Mouse (Mus musculus): ENCODE measurements around the gene Fam110c.
"Not testable (repeated sequence)": the region's sequence is repeated elsewhere in the genome, so short reads cannot be mapped to it uniquely, and the experiment has no call there.

Fam110c gene

DNA sequence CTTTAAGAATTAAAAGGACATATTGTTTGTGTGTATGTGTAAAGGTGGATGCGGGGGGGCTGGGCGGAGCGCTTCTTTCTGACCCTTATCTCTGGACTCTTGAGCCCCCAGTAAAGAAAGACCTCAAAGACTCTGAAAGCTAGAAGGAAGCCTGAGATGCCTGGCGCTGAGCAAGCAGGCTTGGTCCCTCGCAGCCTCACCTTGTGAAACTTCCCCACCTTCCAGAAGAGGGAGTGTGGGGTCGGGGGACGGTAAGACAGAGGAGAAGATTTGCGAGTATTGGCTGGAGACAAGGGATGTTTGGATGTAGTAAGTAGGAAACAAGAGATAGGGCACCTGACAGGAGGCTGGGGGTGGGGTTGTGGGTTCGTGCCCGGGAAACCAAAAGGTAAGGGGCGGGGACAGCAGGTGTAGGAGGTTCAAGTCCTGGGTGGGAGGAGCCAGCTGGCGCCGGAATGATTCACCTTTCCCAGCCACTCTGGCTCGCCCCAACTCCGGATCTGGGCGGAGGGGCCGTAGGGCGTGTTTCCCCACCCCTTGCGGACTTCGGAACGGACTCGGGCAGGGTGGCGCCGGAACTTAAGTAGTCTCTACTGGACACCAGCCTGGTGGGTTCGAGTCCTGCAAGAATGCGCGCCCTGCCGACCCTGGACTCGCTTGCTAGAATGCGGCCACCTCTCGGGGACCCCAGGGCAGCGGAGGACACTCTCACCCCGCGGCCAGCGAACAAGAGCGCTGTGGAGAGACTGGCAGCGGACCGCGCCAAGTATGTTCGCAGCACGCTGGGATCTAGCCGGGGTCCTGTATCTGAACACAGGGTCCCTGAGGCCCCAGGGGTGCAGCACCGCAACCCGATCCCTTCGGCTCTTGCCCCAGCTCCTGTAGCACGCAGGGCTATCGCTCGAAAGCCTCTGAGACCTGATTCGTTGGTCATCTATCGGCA, at the start of gene Fam110c:
Fam110c (plus strand) TSS at position 450 of the 943 bp plus-strand sequence.
- peak; percentile 94 to 97 for DNase-seq

DNA sequence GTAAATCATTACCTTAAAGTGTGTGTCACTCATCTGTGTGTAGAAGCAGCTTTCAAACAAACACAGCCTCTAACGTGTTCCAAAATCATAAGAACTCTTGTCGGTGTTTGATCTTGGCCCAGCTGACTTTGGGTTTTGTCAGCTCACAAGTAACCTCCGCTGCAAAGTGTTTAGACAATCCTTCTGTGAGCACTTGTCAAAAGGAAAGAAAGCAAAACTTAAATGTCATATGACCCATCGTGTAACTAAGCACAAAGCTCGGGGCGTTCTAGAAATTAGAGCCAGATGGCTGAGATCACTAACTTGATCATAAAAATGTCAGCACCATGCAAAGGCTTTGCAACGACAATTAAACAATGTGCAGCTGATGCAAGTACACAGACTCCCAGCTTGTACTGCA, 47.2 kb upstream of the Fam110c start:
- no peak for DNase-seq

DNA sequence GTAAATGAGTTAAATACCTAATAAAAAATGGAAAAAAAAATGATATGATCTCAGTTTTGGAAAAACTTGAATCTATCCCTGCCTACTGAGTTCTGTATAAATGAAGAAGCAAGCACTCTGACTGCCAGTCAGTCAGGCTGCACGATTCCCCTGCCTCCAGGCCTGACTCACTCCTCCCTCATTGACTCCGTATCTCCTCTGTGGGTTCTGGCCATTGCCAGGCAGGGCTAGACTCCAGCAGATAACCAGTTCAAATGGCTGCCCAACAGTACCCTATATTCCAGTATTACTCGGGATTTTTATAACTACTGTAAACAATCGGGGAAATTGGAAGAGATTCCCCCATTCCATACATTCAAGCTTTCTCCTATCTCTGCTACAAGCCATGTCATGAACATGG, 21.6 kb upstream of the Fam110c start:
- no peak for DNase-seq

DNA sequence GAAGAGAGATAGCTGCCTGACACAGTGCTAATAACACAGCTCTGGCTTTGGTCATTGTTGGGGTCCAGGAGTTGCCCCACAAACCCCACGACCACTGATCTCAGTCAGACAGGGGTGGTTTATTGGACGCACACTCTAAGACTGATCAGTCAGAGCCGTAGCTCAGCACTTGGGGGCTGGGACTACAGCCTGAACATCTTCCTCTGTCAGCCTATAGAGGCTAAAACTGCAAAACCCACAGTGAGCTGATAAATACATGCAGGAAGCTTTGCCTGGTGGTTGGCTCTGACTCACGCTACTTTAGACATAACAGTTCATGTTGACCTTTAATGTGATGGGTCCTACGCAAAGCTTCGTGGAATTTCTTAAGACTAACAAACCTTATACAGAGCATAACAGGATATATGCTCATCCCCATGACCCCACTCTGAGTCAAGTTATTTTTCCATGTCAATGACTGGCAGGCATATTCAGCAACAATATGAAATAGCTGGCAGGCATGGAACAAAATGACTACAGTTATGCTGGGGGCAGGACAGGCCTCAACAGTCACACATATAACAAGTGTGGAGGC, 17.3 kb upstream of the Fam110c start:
- no peak for DNase-seq

DNA sequence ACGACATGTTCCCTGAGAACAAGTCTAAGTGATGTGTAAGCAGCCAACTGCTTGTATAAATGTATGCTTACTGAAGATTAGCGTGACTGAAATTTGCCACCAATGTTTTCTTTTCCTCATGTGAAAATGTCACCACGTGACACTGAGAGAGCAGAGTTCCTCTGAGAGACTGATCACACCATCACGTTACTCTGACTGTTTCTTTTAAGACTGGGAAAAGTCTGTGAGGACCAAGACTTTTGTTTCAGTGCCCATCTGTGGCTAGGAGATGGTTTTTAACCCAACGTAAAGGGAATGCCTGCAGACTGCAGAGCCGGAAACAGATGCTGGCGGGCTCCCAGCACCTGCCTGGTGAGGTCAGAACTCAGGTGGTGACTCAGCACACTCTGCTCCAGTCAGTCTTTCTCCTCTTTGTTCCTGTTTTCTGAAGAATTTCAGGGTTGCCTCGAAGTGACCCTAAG, 14.2 kb upstream of the Fam110c start:
- peak; percentile 64 to 72 for DNase-seq

DNA sequence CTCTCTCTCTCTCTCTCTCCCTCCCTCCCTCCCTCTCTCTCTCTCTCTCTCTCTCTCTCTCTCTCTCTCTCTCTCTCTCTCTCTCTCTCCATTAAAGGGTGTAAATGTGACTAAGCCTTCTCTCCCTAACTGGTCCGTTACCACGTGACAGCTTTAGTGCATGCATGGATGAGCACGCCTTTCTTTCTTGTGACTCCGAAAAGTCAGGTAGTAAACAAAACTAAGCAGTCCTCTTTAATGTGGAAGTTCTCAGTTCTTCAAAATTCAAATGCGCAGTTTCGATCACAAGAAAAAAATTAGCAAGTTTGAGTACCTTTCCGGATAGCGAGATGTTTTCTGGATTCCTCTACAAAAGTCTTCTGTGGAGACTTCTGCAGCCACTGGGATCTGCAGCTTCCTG, 13.4 kb upstream of the Fam110c start:
- no peak for DNase-seq

DNA sequence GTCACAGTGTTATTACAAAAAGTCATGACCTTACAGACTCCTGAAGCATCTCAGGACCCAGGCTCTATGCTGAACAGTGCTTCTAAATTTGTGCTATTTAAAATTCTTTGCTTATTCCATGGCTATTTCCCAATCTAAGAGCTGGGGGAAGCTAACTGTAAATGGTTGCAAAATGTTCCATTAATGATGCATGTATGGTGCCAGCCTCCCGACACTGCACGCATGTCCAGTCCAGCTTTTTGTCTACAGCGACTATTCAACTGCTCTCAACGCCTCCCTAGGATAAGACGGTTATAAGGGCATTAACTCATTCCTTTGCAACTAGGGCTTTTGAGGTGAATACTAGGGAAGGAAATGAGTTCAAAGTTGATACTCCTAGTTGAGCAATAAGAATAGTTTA, 2.4 kb upstream of the Fam110c start:
- DNase-seq = no peak

DNA sequence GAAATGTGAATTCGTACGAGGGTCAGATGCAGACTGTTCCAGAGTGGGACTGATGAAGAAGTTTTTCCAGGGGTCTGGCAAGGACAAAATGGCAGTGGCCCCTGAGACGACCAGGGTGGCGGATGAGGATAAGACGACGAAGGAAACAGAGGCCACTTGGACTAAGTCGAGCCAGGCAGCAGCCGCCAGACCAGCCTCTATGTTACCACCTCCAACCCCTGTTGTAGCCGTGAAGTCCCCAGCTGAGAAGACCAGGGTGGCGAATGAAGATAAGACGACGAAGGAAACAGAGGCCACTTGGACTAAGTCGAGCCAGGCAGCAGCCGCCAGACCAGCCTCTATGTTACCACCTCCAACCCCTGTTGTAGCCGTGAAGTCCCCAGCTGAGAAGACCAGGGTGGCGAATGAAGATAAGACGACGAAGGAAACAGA, 710 bp downstream of the Fam110c start:
- not testable (repeated sequence) for DNase-seq

DNA sequence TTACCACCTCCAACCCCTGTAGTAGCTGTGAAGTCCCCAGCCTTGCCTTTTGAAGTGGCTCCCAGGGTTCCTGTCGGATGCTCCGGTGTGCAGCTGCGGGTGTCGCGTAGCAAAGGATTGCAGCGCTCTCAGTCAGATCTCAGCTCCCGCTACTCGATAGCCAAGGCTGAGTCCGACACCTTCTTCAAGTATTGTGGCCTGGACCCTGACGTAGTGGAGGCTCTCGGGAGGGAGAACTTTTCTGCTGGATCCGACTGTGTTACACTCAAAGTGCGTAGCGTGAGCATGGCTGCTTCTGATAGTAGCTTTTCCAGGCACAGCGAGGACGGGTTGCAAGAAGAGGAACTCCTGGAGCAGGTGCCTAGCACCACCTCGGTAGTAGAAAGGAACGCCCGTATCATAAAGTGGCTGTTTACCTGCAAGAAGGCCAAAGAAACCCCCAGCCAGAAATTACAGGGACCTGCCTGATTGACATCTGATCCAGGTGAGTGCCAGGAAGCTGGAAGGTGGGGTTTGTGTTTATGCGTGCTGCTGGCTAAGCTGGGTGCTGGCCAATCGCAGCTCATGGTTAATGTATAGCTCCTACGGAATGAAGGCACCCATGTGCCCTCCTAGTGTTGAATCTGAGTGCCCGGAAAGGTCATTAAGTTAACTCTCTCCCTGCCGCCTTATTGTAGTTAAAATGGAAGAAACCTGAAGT, 1.3 kb downstream of the Fam110c start:
- DNase-seq = peak; percentile 72 to 87

DNA sequence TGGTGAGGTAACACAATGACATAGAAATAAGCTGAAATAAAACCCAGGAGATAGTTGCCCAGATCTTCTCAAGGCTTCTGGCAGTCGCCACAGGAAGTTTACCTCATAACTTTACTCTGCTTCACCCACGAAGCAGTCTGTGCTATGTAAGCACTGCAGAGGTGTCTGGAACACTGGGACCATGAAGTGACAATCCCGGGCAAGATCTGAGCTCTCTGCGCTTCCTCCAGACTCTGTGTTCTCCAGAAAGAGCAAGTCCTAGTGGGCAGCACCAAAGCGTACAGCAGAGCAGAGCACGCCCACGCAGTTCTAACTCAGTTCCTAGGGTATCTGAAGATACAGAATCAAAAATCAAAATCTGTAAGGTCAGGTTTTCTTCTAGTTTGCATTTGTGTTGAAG, 3.4 kb downstream of the Fam110c start:
- DNase-seq = no peak

DNA sequence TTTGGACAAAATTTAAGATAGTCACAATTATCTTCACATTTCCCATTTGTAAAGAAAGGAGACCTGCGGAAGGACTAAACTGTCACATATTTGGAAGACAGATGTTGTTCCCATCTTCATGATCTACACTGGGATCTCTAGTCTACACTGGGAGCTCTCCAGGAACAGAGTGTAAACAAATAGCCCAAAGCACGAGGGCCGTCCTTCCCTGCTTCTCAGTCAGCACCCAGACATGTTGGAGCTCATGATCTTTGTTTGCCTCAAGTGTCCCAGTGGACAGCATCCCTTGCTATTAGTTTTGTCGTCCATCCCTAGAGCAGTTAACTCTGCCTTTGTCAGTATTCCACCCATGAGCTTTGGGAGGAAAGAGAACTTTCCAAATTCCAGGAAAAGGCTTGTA, 4.4 kb downstream of the Fam110c start:
- DNase-seq = no peak

DNA sequence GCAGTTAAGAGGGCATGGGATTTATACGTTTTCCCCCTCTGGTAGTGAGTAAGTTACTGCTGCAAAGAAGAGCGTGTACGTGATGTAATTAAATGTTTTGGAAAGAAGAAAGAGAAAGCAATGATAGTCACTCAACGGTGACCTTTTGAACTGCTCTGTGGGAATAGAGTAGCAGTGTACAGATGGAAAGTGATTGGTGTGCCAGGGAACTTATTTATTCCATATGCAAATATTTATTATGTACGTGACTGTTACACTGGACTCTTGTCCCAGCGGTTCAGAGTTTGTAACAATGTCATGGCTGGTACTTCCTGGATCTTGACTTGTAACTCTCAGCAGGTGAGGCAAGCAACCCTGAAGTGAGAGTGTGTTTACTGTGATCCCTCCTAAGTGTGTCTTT, 6.7 kb downstream of the Fam110c start:
- DNase-seq = no peak

DNA sequence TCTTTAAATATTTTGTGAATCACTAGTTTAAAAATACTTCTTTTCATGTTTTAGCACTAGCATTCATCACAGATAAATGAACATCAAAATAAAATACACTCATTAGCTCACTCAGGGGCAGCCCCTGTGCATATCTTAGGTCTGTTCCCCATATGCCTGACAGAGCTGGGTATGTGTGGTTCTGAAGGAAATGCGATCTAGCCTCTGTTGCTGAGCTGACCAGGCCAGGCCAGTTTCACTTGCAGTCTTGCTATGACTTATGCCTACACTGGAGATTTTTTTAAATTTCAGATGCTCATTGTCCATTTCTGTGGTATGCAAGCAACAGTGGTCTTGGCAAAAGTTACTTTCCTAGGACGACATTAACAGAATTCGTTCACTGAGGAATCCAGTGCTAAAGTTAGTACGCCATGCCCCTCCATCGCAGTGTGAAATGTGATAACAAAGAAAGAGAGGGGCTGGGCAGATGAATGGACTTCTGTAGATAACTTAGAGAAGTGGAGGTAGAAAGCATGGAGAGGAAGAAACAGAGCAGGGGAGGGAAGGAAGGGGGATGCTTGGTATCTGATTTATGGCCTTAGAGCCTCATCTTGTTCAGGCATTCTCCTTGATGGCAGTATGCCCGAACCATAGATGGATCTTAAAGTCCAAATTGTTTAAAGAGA, 7.4 kb downstream of the Fam110c start:
- no peak for DNase-seq

DNA sequence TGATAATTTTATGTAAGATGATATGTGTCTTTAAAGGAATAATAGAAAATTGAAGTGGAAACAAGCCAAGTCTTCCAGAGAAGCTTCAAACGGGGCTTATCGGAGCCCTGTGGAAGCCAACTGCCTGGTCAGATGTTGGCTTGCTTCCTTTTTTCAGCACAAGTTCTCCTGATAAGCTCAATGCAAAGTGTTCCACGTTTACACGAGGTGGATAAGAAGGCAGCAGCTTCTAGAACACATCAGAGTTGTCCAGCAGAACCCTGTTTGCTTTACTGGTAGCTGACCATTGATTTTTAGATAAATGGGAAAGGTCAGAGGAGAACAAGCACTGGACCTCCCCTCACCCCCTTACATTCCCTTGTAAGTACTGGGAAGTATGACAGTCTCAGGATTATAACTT, 9.3 kb downstream of the Fam110c start:
- DNase-seq = no peak

DNA sequence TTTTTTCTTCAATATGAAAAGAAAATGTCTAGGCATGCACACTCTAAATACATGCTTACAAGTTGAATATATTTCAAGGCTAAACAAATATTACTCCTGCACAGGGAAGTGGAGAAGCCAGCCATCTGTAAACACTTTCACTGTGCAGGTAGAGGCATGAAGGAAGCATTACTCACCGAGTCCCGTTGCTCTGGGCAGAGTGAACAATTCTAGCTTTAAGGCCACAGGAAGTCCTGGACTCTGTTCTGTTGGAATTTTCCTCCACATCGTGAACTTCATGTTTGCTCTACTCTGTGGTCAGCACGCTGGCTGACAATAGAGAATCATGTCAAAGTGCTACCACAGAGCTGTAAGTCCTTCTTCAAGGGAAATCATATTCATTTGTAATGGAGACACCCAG, 9.7 kb downstream of the Fam110c start:
- DNase-seq = no peak

DNA sequence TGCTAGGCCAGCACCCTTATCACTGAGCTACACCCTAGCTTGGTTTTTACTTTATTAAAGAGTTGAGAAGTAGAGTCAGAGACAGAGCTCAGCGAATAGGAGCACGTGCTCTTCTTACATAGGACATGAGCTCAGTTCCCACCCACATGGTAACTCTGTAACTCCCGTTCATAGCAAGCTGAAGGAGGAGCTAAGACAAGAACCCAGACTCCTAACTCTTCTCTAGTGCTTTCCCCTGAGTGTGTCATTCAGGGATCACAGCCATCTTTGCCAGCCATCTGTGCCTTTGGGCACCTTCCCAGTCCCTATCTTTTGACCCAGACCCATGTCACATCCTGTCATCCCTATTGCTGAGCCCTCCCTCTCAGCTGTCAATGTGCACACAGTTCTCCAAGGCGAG, 13.4 kb downstream of the Fam110c start:
- no peak for DNase-seq

DNA sequence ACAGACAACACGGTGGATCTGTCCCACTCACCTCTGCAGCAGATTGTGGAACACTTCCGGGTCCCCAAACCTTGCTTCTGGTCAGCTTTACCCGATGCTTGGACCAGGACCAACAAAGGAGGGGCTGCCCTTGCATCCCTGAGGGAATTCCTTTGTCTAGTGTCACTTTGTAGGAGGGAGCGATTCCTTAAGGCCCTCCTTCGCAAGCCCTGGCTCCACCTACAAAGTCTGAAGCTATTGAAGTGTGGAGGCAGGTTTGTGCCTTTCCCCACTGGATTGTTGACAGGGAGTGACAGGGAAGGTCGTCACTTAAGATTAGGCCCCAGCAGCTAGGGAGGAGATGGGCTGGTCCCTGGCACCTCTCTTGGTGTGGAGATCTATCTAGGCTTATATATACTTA, 16.7 kb downstream of the Fam110c start:
- DNase-seq = no peak

DNA sequence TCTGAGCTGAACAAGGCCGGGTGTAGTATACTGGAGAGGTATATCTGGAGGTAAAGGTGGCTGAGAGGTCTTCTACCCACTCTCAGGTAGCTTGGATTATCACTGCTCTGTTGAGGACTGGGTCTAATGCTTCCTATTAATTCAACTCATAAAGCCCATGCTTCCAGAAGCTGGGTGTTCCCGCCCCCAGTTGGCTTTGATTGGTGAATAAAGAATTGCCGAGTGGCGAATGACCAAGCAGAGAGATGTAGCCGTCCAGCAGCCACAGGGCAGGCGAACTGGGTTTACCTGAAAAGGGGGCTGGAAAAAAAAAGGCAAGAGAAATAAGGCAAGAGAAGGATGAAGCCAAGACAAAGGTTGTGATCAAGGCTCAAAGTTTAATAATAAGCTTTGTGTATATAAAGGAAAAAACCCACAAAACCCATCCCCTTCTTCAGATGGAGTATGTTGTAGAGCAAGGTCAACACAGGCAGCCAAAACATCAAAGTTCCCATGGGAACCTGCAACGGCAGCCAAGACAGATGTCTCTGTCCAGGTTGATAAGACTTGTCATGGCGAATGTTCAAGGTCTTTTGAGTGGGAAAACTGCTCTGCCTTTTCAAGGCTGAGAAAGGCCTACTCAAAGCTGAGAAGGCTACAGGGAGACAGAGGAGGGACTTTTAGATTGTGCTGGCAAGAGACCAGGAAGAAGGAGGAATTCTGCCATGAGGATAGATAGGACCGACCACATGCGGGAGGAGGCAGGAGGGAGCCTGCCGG, 17.4 kb downstream of the Fam110c start:
- DNase-seq = no peak

DNA sequence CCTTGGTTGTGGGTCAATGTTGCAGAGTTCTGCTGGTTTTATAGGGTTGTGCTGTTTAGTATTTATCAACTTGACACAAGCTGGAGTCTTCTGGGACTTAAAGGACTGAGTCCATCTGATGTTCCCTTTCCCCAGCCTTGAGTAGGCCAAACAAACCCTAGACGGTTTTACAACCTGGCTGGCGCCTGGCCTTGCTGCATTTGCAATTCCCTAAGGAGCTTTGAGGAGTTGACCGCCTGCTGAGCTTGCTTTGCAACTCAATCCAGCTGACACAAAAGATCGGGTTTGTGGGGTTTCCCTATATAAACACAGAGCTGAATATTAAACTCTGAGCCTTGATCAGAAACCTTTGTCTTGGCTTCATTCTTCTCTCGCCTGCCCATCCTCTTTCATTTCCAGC, 18.8 kb downstream of the Fam110c start:
- DNase-seq = no peak

DNA sequence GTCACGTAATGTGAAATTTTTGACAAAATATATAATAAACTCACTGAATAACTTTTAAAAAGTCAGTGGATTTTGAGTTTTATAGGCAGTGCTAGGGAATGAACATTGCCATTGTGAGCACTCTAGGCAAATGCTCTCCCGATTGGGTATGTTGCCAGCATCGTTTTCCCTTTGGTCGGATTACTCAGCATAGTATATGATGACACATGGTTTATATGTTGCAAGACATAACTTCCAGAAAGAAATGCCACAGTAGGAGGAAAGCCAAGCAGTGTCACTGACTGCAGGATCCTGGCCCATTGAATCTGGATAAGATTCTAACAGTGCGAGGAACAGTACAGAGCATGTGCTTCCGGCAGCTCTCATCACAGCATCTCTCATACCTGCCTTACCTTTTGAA, 23.5 kb downstream of the Fam110c start:
- DNase-seq = no peak

DNA sequence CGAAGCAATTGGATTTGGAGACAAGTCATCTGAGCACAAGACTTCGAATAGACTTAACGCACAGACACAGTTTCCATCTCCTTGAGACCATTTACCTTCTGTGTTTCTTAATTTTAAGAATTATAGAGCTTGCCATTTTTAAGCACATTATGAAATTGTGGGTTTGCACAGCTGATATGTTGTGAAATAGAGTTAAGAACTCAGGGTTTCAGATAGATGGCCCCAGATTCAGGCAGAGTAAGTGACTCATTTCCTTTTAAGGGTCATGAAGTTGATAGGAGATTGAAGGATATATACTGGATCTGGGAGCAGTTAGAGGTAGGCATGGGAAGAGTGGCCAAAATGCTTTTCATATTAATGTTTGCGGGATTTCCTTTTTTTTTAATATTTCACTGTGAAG, 27.5 kb downstream of the Fam110c start:
- no peak for DNase-seq

DNA sequence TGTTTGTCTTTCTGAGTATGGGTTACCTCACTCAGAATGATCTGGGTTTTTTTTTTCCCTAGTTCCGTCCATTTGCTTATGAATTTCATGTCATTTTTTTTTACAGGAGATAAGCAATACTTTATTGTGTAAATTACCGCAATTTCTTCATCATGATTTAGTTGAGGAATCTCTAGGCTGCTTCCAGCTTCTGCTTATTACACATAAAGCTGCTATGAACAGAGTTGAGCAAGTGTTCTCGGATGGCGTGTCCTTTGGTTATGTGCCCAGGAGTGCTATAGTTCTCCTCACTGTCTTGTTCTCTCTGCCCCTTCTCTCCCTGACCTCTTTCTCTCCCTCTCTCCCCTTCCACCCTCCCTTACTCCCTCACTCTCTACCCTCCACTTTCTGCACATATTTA, 28.2 kb downstream of the Fam110c start:
- DNase-seq = no peak
